Mouse (Mus musculus) MEL (cell line): ENCODE data around the gene Ippk. TPM values are rescaled to one million over a fixed set of nuclear protein-coding genes. Genes with fewer than 3 reads are reported as not detected.
A peak's percentile ranks its signal among the peaks of the same experiment; 100 is the strongest.

ENCODE experiments used
- DNase-seq: peaks from one replicate; pipeline ENCODE4 v3.0.0; 2011; ENCODE audit warnings: low read depth, low spot score
- H3K27ac ChIP-seq: 2 replicates; pipeline ENCODE4 v1.5.1; 2012; ENCODE audit warnings: low read depth, mild to moderate bottlenecking, control low read depth, low read length, moderate library complexity; ENCODE audit not compliant: control insufficient read depth
- H3K27me3 ChIP-seq, 2 experiments: fragments of 150-350 bp in 1 of 2; sonication (generic) in 1 of 2; 2 replicates each; pipeline ENCODE4 v1.6.1; 2012; ENCODE audit warnings: low read length in 2 of 2, mild to moderate bottlenecking in 2 of 2, improper control_type of control experiment in 1 of 2, moderate library complexity in 1 of 2; ENCODE audit not compliant: insufficient read depth in 2 of 2, control insufficient read depth in 1 of 2
- H3K36me3 ChIP-seq, 2 experiments: 2 replicates each; pipeline ENCODE4 v1.6.1; 2012 to 2014; ENCODE audit warnings: low read length in 2 of 2, improper control_type of control experiment in 1 of 2, inconsistent platforms in 1 of 2, mild to moderate bottlenecking in 1 of 2; ENCODE audit not compliant: insufficient read depth in 2 of 2, control insufficient read depth in 1 of 2
- H3K4me1 ChIP-seq, 2 experiments: fragments of 150-350 bp in 1 of 2; sonication (generic) in 1 of 2; 2 replicates each; pipeline ENCODE4 v1.6.1; 2012; ENCODE audit warnings: low read length in 2 of 2, improper control_type of control experiment in 1 of 2, mild to moderate bottlenecking in 1 of 2; ENCODE audit not compliant: insufficient read depth in 2 of 2, control insufficient read depth in 1 of 2
- H3K4me3 ChIP-seq, 2 experiments: fragments of 150-350 bp in 1 of 2; sonication (generic) in 1 of 2; 2 replicates each; pipeline ENCODE4 v1.5.1; 2012; ENCODE audit warnings: low read depth in 2 of 2, low read length in 2 of 2, mild to moderate bottlenecking in 2 of 2, moderate library complexity in 2 of 2, control low read depth in 1 of 2, improper control_type of control experiment in 1 of 2; ENCODE audit not compliant: control insufficient read depth in 1 of 2, insufficient read depth in 1 of 2
- H3K79me2 ChIP-seq: 2 replicates; pipeline ENCODE4 v1.6.1; 2012; ENCODE audit warnings: mild to moderate bottlenecking, low read length, moderate library complexity; ENCODE audit not compliant: control insufficient read depth, poor library complexity, insufficient read depth
- H3K9ac ChIP-seq: 2 replicates; pipeline ENCODE4 v1.6.1; 2012; ENCODE audit warnings: low read depth, mild to moderate bottlenecking, control low read depth, low read length, moderate library complexity; ENCODE audit not compliant: control insufficient read depth, poor library complexity, severe bottlenecking
- H3K9me3 ChIP-seq: fragments of 150-350 bp; sonication (generic); replicated peaks from 2 replicates; pipeline ENCODE4 v1.6.1; 2012; ENCODE audit warnings: mild to moderate bottlenecking, low read length, improper control_type of control experiment, moderate library complexity; ENCODE audit not compliant: insufficient read depth
- CTCF ChIP-seq, 3 experiments: IDR thresholded peaks in 2 of 3; conservative IDR thresholded peaks in 1 of 3; 2 replicates each; pipeline ENCODE4 v1.5.1; 2011 to 2012; ENCODE audit warnings: low read length in 3 of 3, low read depth in 2 of 3, mild to moderate bottlenecking in 2 of 3, improper control_type of control experiment in 1 of 3, inconsistent platforms in 1 of 3, mixed read lengths in 1 of 3, moderate library complexity in 1 of 3; ENCODE audit not compliant: control insufficient read depth in 1 of 3, insufficient read depth in 1 of 3, poor library complexity in 1 of 3, severe bottlenecking in 1 of 3
- E2F4 ChIP-seq: IDR thresholded peaks from 2 replicates; pipeline ENCODE4 v1.6.1; 2011; ENCODE audit warnings: low read depth, low read length, improper control_type of control experiment, borderline replicate concordance
- GABPA ChIP-seq: IDR thresholded peaks from 2 replicates; pipeline ENCODE4 v1.6.1; 2012; ENCODE audit warnings: low read depth, mild to moderate bottlenecking, inconsistent platforms, low read length, improper control_type of control experiment, moderate library complexity
- GATA1 ChIP-seq: IDR thresholded peaks from 2 replicates; pipeline ENCODE4 v1.6.1; 2011; ENCODE audit warnings: low read depth, low read length, improper control_type of control experiment
- JUND ChIP-seq: IDR thresholded peaks from 2 replicates; pipeline ENCODE4 v1.6.1; 2011; ENCODE audit warnings: low read depth, mild to moderate bottlenecking, improper control_type of control experiment, low read length
- MAFK ChIP-seq: IDR thresholded peaks from 2 replicates; pipeline ENCODE4 v1.6.1; 2011; ENCODE audit warnings: low read depth, mild to moderate bottlenecking, low read length, improper control_type of control experiment, borderline replicate concordance
- MEF2A ChIP-seq: IDR thresholded peaks from 2 replicates; pipeline ENCODE4 v1.6.1; 2014; ENCODE audit warnings: low read depth, mild to moderate bottlenecking, inconsistent platforms, low read length, improper control_type of control experiment; ENCODE audit not compliant: poor library complexity, insufficient replicate concordance, severe bottlenecking; ENCODE audit errors: extremely low read depth
- MYB ChIP-seq: IDR thresholded peaks from 2 replicates; pipeline ENCODE4 v1.6.1; 2011; ENCODE audit warnings: mild to moderate bottlenecking, low read depth, low read length, improper control_type of control experiment
- MYC ChIP-seq: IDR thresholded peaks from 2 replicates; pipeline ENCODE4 v1.6.1; 2011; ENCODE audit warnings: low read depth, mild to moderate bottlenecking, low read length, improper control_type of control experiment, moderate library complexity
- NELFE ChIP-seq: IDR thresholded peaks from 2 replicates; pipeline ENCODE4 v1.6.1; 2011; ENCODE audit warnings: low read depth, low read length, improper control_type of control experiment
- NRF1 ChIP-seq: IDR thresholded peaks from 2 replicates; pipeline ENCODE4 v1.6.1; 2014; ENCODE audit warnings: low read depth, mild to moderate bottlenecking, inconsistent platforms, low read length, improper control_type of control experiment, moderate library complexity; ENCODE audit not compliant: poor library complexity, insufficient read depth, severe bottlenecking
- POLR2AphosphoS2 ChIP-seq: IDR thresholded peaks from 2 replicates; pipeline ENCODE4 v1.6.1; 2011; ENCODE audit warnings: low read length, improper control_type of control experiment
- UBTF ChIP-seq: IDR thresholded peaks from 2 replicates; pipeline ENCODE4 v1.6.1; 2012; ENCODE audit warnings: low read depth, mild to moderate bottlenecking, inconsistent platforms, low read length, improper control_type of control experiment, moderate library complexity, borderline replicate concordance; ENCODE audit not compliant: insufficient read depth
- USF1 ChIP-seq: IDR thresholded peaks from 2 replicates; pipeline ENCODE4 v1.6.1; 2014; ENCODE audit warnings: low read depth, mild to moderate bottlenecking, inconsistent platforms, low read length, improper control_type of control experiment, moderate library complexity
- ZC3H11A ChIP-seq: IDR thresholded peaks from 2 replicates; pipeline ENCODE4 v1.6.1; 2012; ENCODE audit warnings: low read depth, mild to moderate bottlenecking, inconsistent platforms, low read length, improper control_type of control experiment
- ZMIZ1 ChIP-seq: IDR thresholded peaks from 2 replicates; pipeline ENCODE4 v1.6.1; 2012; ENCODE audit warnings: low read depth, mild to moderate bottlenecking, inconsistent platforms, low read length, improper control_type of control experiment, moderate library complexity
- polyA plus RNA-seq, 2 experiments: library from polyadenylated mRNA; stranded (reverse) in 1 of 2; unstranded in 1 of 2; fragments of >175 nt in 1 of 2; fragments of >200 nt in 1 of 2; gene quantifications; 2 replicates each; pipeline versions ENCODE4 v1.2.1 to v1.2.4; 2012; ENCODE audit warnings: low replicate concordance in 2 of 2, low read depth in 1 of 2; ENCODE audit not compliant: insufficient read length in 2 of 2, insufficient read depth in 1 of 2, missing spikeins in 1 of 2
- total RNA-seq: library from RNA; depleted of rRNA; stranded (reverse); fragments of 300-350 nt; gene quantifications from 2 replicates; pipeline ENCODE4 v1.2.3, GENCODE M21; 2012

Ippk gene
- total and polyA plus RNA-seq, 3 experiments = 14.0 to 19.6 TPM; not detected in 1

GRCm38 (mm10) chr13:49421959-49422358 lies 910 bp downstream of the Ippk start:
- H3K9ac ChIP-seq = peak overlapping the region; percentile 76
- no peaks in the 10 kb centered on the region for H3K9me3 ChIP-seq
- H3K4me3 ChIP-seq = peak overlapping the region; percentile 76 to 90
- H3K79me2 ChIP-seq = peaks cover 57% of the 10 kb centered on the region
- TF ChIP-seq E2F4 (no peak), UBTF (no peak), MAFK (no peak), GABPA (no peak), ZMIZ1 (no peak), NRF1 (no peak), NELFE (no peak), MYB (no peak), GATA1 (no peak), POLR2AphosphoS2 (no peak), JUND (no peak), ZC3H11A (no peak), CTCF (IDR thresholded peaks at IDR 0.05 in 2 of 3, conservative IDR thresholded peaks at IDR 0.05 in 1 of 3; ENCODE audit: control insufficient read depth in 1 of 3, insufficient read depth in 1 of 3, low read depth in 2 of 3, low read length in 3 of 3, poor library complexity in 1 of 3, severe bottlenecking in 1 of 3) (no peak), MYC (no peak)
- no peaks in the 10 kb centered on the region for H3K27me3 ChIP-seq
- H3K27ac ChIP-seq = no peak overlapping the region
- H3K36me3 ChIP-seq = peaks cover 0 to 25% of the 10 kb centered on the region in 2 experiments; a peak in 2 of 4 replicates
- DNase-seq = no peak
- peaks cover 2 to 23% of the 10 kb centered on the region in 2 experiments; a peak in 3 of 4 replicates for H3K4me1 ChIP-seq

- Histone ChIP-seq H3K79me2 (peaks cover 72% of the 10 kb centered on the region), H3K9ac (no peak overlapping the region), H3K27me3 (no peaks in the 10 kb centered on the region), H3K9me3 (no peaks in the 10 kb centered on the region), H3K4me1 (peaks cover 2 to 20% of the 10 kb centered on the region in 2 experiments; a peak in 2 of 4 replicates), H3K4me3 (no peak overlapping the region), H3K36me3 (peaks cover 0 to 21% of the 10 kb centered on the region in 2 experiments; a peak in 3 of 4 replicates), H3K27ac (no peak overlapping the region)
- DNase-seq = no peak
- TF ChIP-seq MYC (no peak), MEF2A (no peak), CTCF (IDR thresholded peaks at IDR 0.05 in 2 of 3, conservative IDR thresholded peaks at IDR 0.05 in 1 of 3; ENCODE audit: control insufficient read depth in 1 of 3, insufficient read depth in 1 of 3, low read depth in 2 of 3, low read length in 3 of 3, poor library complexity in 1 of 3, severe bottlenecking in 1 of 3) (no peak), USF1 (no peak), MAFK (no peak)
These were observed 5.7 kb downstream of the Ippk start for GRCm38 (mm10) chr13:49426736-49427135.
